Mouse (Mus musculus): ENCODE data around the gene Reg3d. TPM values are rescaled to one million over a fixed set of nuclear protein-coding genes. Genes with fewer than 3 reads are reported as not detected.
A peak's percentile ranks its signal among the peaks of the same experiment; 100 is the strongest.

Gene Reg3d
- polyA plus RNA-seq, 1 experiment from 2014 or later, result not detected

DNA sequence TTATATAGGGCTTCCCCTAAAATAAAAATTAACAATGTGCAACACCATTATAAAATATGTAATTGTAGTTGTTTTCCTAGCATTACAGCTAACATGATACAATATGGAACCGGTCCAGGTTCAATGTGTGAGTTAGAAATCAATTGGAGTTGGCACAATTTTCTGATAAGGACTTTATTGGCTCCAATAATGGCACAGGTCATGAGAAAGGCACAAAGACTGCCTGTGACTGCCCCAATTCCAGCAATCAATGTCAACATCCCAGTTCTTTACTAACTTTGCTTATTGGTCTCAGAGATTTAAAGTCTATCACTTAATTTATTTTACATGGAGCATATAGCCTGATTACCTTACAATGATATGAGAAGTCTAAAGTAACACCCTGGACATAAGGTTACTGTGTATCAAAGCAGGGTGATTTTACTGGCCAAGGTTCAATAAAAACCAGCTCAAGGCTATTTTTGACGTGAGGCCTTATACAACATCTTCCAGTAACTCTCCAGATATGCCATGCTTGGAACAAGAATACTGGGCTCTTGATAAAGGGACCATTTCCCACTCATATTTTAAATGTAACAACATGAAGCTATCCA, 16.6 kb downstream of the Reg3d start:
- Histone ChIP-seq H3K9me3 (ENCODE audit: low read length) (no peaks in the 10 kb centered on the region), H3K4me1 (ENCODE audit: insufficient read depth, low read depth, low read length) (no peaks in the 10 kb centered on the region), H3K9ac (replicated peaks; ENCODE audit: low read depth) (no peak overlapping the region), H3K27me3 (replicated peaks; ENCODE audit: insufficient read depth, low read length) (no peaks in the 10 kb centered on the region), H3K4me3 (ENCODE audit: low read depth, low read length) (no peak overlapping the region), H3K4me2 (replicated peaks; ENCODE audit: low read depth, low read length) (no peak overlapping the region), H3K36me3 (ENCODE audit: insufficient read depth, low read length) (no peaks in the 10 kb centered on the region), H3K27ac (ENCODE audit: low read length) (no peak overlapping the region)
- no peak for DNase-seq (ENCODE audit: low spot score)
- no peak for ATAC-seq
- no peak for TF ChIP-seq EP300 (IDR thresholded peaks at IDR 0.05)
- WGBS, result 49% methylated on average over 2 of the region's 2 CpGs

DNA sequence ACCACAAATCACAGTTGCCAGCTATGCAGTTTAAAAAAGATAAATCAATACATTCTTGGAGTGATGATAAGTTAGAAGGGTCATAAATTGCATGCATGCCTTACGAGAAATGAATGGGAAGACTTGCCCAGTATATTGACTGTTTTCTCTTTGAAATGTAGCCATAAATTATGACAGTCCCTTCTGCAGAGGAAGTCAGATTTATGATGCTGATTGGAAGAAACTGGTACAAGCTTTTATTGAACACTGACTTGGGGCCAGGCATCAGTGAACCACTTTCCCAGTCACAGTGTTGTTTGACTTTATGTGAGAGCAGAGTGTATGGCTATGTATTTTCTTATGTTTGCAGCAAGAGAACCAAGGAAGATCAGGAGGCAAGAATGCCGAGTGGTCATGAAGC, 37.0 kb downstream of the Reg3d start:
- Histone ChIP-seq H3K27ac (ENCODE audit: low read length) (no peak overlapping the region), H3K9ac (replicated peaks; ENCODE audit: low read depth) (no peak overlapping the region), H3K4me1 (ENCODE audit: insufficient read depth, low read depth, low read length) (no peaks in the 10 kb centered on the region), H3K27me3 (replicated peaks; ENCODE audit: insufficient read depth, low read length) (no peaks in the 10 kb centered on the region), H3K36me3 (ENCODE audit: insufficient read depth, low read length) (no peaks in the 10 kb centered on the region), H3K9me3 (ENCODE audit: low read length) (no peaks in the 10 kb centered on the region), H3K4me2 (replicated peaks; ENCODE audit: low read depth, low read length) (no peak overlapping the region), H3K4me3 (ENCODE audit: low read depth, low read length) (no peak overlapping the region)
- WGBS, result 60% methylated on average over 2 of the region's 2 CpGs
- DNase-seq (ENCODE audit: low spot score) (no peak), ATAC-seq (no peak)
- TF ChIP-seq EP300 (IDR thresholded peaks at IDR 0.05) (no peak), CTCF (IDR thresholded peaks at IDR 0.05) (no peak)

DNA sequence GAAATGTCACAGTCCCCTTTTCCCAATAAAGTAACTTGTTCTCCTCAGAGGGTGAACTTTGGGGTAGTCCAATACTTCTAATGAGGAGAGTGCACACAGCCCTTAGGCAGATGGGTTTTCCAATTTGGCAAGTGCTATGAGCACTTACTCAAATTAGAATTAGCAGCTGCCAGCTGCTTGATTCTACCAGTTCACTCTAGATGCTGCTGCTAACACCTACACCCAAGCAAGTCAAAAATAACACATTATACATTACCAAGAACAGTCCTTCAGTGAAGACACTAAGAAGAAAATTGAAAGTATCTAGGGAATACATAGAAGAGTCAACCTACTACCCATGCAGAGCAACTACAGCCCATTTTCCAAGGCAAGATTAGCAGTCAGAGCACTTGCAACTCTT, 38.4 kb downstream of the Reg3d start:
- Histone ChIP-seq H3K9me3 (ENCODE audit: low read length) (no peaks in the 10 kb centered on the region), H3K9ac (replicated peaks; ENCODE audit: low read depth) (no peak overlapping the region), H3K4me2 (replicated peaks; ENCODE audit: low read depth, low read length) (no peak overlapping the region), H3K4me3 (ENCODE audit: low read depth, low read length) (no peak overlapping the region), H3K36me3 (ENCODE audit: insufficient read depth, low read length) (no peaks in the 10 kb centered on the region), H3K4me1 (ENCODE audit: insufficient read depth, low read depth, low read length) (no peaks in the 10 kb centered on the region), H3K27ac (ENCODE audit: low read length) (no peak overlapping the region), H3K27me3 (replicated peaks; ENCODE audit: insufficient read depth, low read length) (no peaks in the 10 kb centered on the region)
- TF ChIP-seq EP300 (IDR thresholded peaks at IDR 0.05), result no peak
- TF ChIP-seq CTCF (IDR thresholded peaks at IDR 0.05), result no peak
- ATAC-seq (no peak), DNase-seq (ENCODE audit: low spot score) (no peak)

DNA sequence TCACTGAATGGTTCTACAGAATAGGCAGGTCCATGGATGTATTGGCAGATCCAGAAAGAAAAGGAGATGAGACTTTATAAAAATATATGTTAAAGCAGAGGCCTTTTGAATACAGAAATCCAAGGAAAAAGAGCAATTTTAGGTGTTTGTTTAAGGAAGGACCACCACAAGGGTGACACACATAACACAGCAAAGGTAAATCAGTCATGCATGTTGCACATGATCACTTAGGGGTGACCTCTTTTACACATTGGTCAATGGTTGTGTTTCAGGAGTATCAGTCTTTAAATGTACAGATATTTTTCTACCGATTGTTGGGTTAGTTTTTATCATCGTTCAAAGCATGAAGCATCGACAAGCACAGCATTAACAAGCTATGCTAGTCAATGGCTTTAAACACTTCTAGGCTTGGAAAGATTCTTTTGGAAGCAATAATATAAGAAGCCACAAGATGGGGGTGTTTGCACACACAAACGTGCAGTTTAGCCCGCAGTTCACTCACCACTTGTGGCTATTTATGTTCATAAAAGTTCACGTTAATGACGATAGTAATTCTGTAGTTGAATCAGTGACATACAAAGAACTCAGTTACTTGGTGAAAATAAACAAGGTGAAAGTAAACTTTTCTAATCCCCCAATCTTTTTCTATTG, 46.6 kb downstream of the Reg3d start:
- Histone ChIP-seq H3K36me3 (ENCODE audit: insufficient read depth, low read length) (no peaks in the 10 kb centered on the region), H3K27ac (ENCODE audit: low read length) (no peak overlapping the region), H3K9ac (replicated peaks; ENCODE audit: low read depth) (no peak overlapping the region), H3K4me2 (replicated peaks; ENCODE audit: low read depth, low read length) (no peak overlapping the region), H3K4me3 (ENCODE audit: low read depth, low read length) (no peak overlapping the region), H3K27me3 (replicated peaks; ENCODE audit: insufficient read depth, low read length) (no peaks in the 10 kb centered on the region), H3K9me3 (ENCODE audit: low read length) (no peaks in the 10 kb centered on the region), H3K4me1 (ENCODE audit: insufficient read depth, low read depth, low read length) (no peaks in the 10 kb centered on the region)
- DNase-seq (ENCODE audit: low spot score) (peak; percentile 11), ATAC-seq (no peak)
- peak; percentile 49 for TF ChIP-seq CTCF (IDR thresholded peaks at IDR 0.05)
- no peak for TF ChIP-seq EP300 (IDR thresholded peaks at IDR 0.05)
- WGBS, result 32% methylated on average over 7 of the region's 7 CpGs

DNA sequence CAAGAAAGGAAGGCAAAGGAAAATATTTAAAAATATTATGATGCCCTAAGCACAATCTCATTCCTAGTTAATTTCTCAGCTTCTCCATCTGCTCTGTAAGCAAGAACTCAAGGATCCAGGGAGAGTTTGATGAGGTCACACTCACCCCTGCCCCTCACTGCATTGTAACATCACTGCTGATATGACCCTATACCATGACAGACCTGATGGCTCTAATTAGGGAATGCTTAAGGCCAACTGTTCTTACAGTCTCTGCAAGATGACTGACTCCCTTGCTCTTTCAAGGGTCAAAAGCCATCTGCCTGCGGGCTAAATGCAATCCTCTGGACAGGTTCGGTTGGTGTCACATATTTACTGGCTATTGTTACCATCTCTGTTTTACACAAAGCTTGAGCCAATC, 49.5 kb downstream of the Reg3d start:
- Histone ChIP-seq H3K36me3 (ENCODE audit: insufficient read depth, low read length) (no peaks in the 10 kb centered on the region), H3K9me3 (ENCODE audit: low read length) (no peaks in the 10 kb centered on the region), H3K27ac (ENCODE audit: low read length) (no peak overlapping the region), H3K27me3 (replicated peaks; ENCODE audit: insufficient read depth, low read length) (no peaks in the 10 kb centered on the region), H3K4me1 (ENCODE audit: insufficient read depth, low read depth, low read length) (no peaks in the 10 kb centered on the region), H3K9ac (replicated peaks; ENCODE audit: low read depth) (no peak overlapping the region), H3K4me3 (ENCODE audit: low read depth, low read length) (no peak overlapping the region), H3K4me2 (replicated peaks; ENCODE audit: low read depth, low read length) (no peak overlapping the region)
- no peak for DNase-seq (ENCODE audit: low spot score)
- TF ChIP-seq EP300 (IDR thresholded peaks at IDR 0.05) (no peak), CTCF (IDR thresholded peaks at IDR 0.05) (no peak)
- ATAC-seq, result no peak
- WGBS, result 65% methylated on average over 2 of the region's 2 CpGs

DNA sequence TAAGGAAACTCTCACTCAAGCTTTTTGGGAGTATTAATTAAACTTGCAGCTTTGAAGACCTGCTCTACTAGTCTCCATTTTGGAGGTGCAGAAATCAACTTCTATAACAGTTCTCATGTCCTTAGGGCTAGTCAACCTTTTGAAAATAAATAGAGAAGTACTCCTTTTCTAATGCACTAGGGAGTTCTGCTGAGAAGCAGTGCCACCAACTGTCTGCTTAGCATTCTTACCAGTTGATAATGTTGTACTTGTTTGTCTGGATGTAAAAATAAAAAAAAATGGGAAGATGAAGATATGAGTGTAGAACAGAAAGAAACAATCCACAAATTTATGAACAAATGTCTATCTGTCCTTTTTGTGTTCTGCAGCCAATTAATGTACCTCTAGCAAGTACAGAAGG, 50.9 kb downstream of the Reg3d start:
- Histone ChIP-seq H3K36me3 (ENCODE audit: insufficient read depth, low read length) (no peaks in the 10 kb centered on the region), H3K4me3 (ENCODE audit: low read depth, low read length) (no peak overlapping the region), H3K27ac (ENCODE audit: low read length) (no peak overlapping the region), H3K4me1 (ENCODE audit: insufficient read depth, low read depth, low read length) (no peaks in the 10 kb centered on the region), H3K9ac (replicated peaks; ENCODE audit: low read depth) (no peak overlapping the region), H3K27me3 (replicated peaks; ENCODE audit: insufficient read depth, low read length) (no peaks in the 10 kb centered on the region), H3K9me3 (ENCODE audit: low read length) (no peaks in the 10 kb centered on the region), H3K4me2 (replicated peaks; ENCODE audit: low read depth, low read length) (no peak overlapping the region)
- DNase-seq (ENCODE audit: low spot score), result no peak
- TF ChIP-seq CTCF (IDR thresholded peaks at IDR 0.05) (no peak), EP300 (IDR thresholded peaks at IDR 0.05) (no peak)
- no peak for ATAC-seq

Other genes with a start within 250 kb of the Reg3d start
- not detected in 2 replicates for gene Reg3b, start 8.2 kb downstream of the Reg3d start, polyA plus RNA-seq (2015; fragmentation: Nextera tagmentation; extraction: Ambion mirVana)
- gene Reg3a, start 1.8 kb upstream of the Reg3d start, polyA plus RNA-seq (2015; fragmentation: Nextera tagmentation; extraction: Ambion mirVana), result not detected in 2 replicates
- gene Reg2, start 16.8 kb upstream of the Reg3d start, polyA plus RNA-seq (2015; fragmentation: Nextera tagmentation; extraction: Ambion mirVana), result not detected in 2 replicates
- gene Reg1, start 43.8 kb upstream of the Reg3d start, polyA plus RNA-seq (2015; fragmentation: Nextera tagmentation; extraction: Ambion mirVana), result not detected in 2 replicates
- gene Reg3g, start 90.0 kb upstream of the Reg3d start, polyA plus RNA-seq (2015; fragmentation: Nextera tagmentation; extraction: Ambion mirVana), result 87.0 and 97.4 TPM in 2 replicates